Mouse (Mus musculus): ENCODE data around the gene Klhl21. TPM values are rescaled to one million over a fixed set of nuclear protein-coding genes. Genes with fewer than 3 reads are reported as not detected.

The Klhl21 gene
- polyA plus RNA-seq, 1 experiment from 2014 or later = 4.7 TPM

GRCm38 (mm10) chr4:151993035-151993434 lies 15.6 kb upstream of the Klhl21 start:
- H3K4me2 ChIP-seq (ENCODE audit: low read length) = no peak overlapping the region
- no peaks in the 10 kb centered on the region for H3K27me3 ChIP-seq (replicated peaks; ENCODE audit: control insufficient read depth, insufficient read depth, low read length)
- H3K4me1 ChIP-seq (ENCODE audit: control insufficient read depth, insufficient read depth, low read depth, low read length) = peaks cover 20% of the 10 kb centered on the region
- H3K36me3 ChIP-seq (ENCODE audit: control insufficient read depth, insufficient read depth, low read length) = peaks cover 21% of the 10 kb centered on the region
- no peak overlapping the region for H3K27ac ChIP-seq (ENCODE audit: low read depth, low read length)
- no peak overlapping the region for H3K9ac ChIP-seq (ENCODE audit: low read depth, low read length)
- WGBS = 85% methylated on average over 6 of the region's 6 CpGs
- H3K4me3 ChIP-seq (ENCODE audit: low read length) = no peak overlapping the region
- ATAC-seq = no peak
- no peaks in the 10 kb centered on the region for H3K9me3 ChIP-seq (ENCODE audit: control insufficient read depth, low read length)

- WGBS = 1% methylated on average over 43 of the region's 61 CpGs
- peak overlapping the region; percentile 99 for H3K4me3 ChIP-seq (ENCODE audit: low read length)
- H3K4me2 ChIP-seq (ENCODE audit: low read length) = peak overlapping the region; percentile 88
- ATAC-seq = no peak
- H3K36me3 ChIP-seq (ENCODE audit: control insufficient read depth, insufficient read depth, low read length) = peaks cover 21% of the 10 kb centered on the region
- H3K27me3 ChIP-seq (replicated peaks; ENCODE audit: control insufficient read depth, insufficient read depth, low read length) = no peaks in the 10 kb centered on the region
- H3K4me1 ChIP-seq (ENCODE audit: control insufficient read depth, insufficient read depth, low read depth, low read length) = peaks cover 20% of the 10 kb centered on the region
- peak overlapping the region; percentile 77 for H3K27ac ChIP-seq (ENCODE audit: low read depth, low read length)
- no peaks in the 10 kb centered on the region for H3K9me3 ChIP-seq (ENCODE audit: control insufficient read depth, low read length)
- peak overlapping the region; percentile 95 for H3K9ac ChIP-seq (ENCODE audit: low read depth, low read length)
Observed at GRCm38 (mm10) chr4:151994228-151995171, 14.1 kb upstream of the Klhl21 start.

GRCm38 (mm10) chr4:151995371-151996172 lies 13.0 kb upstream of the Klhl21 start:
- Histone ChIP-seq H3K27me3 (replicated peaks; ENCODE audit: control insufficient read depth, insufficient read depth, low read length) (no peaks in the 10 kb centered on the region), H3K4me2 (ENCODE audit: low read length) (peak overlapping the region; percentile 88), H3K4me3 (ENCODE audit: low read length) (peak overlapping the region; percentile 99), H3K4me1 (ENCODE audit: control insufficient read depth, insufficient read depth, low read depth, low read length) (peaks cover 20% of the 10 kb centered on the region), H3K9me3 (ENCODE audit: control insufficient read depth, low read length) (no peaks in the 10 kb centered on the region), H3K9ac (ENCODE audit: low read depth, low read length) (peak overlapping the region; percentile 95), H3K36me3 (ENCODE audit: control insufficient read depth, insufficient read depth, low read length) (peaks cover 19% of the 10 kb centered on the region), H3K27ac (ENCODE audit: low read depth, low read length) (peak overlapping the region; percentile 77)
- no peak for ATAC-seq
- under 1% methylated on average over 61 of the region's 111 CpGs for WGBS

- peak within 1 kb of the TSS; percentile 95 for H3K9ac ChIP-seq (ENCODE audit: low read depth, low read length)
- H3K9me3 ChIP-seq (ENCODE audit: control insufficient read depth, low read length) = no peaks in the 10 kb centered on the region
- H3K27ac ChIP-seq (ENCODE audit: low read depth, low read length) = peak within 1 kb of the TSS; percentile 90
- peak; percentile 98 for ATAC-seq
- H3K4me2 ChIP-seq (ENCODE audit: low read length) = peak within 1 kb of the TSS; percentile 88
- H3K27me3 ChIP-seq (replicated peaks; ENCODE audit: control insufficient read depth, insufficient read depth, low read length) = no peaks in the 10 kb centered on the region
- under 1% methylated on average over 87 of the region's 94 CpGs for WGBS
- H3K4me3 ChIP-seq (ENCODE audit: low read length) = peak within 1 kb of the TSS; percentile 99
- H3K36me3 ChIP-seq (ENCODE audit: control insufficient read depth, insufficient read depth, low read length) = peaks cover 11% of the 10 kb centered on the region
- peaks cover 20% of the 10 kb centered on the region for H3K4me1 ChIP-seq (ENCODE audit: control insufficient read depth, insufficient read depth, low read depth, low read length)
Observed at GRCm38 (mm10) chr4:151996173-151996950, 12.2 kb upstream of the Klhl21 start, which contains the start of gene Phf13. TSS of gene Phf13 (minus strand) at chr4:151996258.

- no peaks in the 10 kb centered on the region for H3K27me3 ChIP-seq (replicated peaks; ENCODE audit: control insufficient read depth, insufficient read depth, low read length)
- H3K9me3 ChIP-seq (ENCODE audit: control insufficient read depth, low read length) = no peaks in the 10 kb centered on the region
- H3K4me2 ChIP-seq (ENCODE audit: low read length) = peak overlapping the region; percentile 71
- peak overlapping the region; percentile 99 for H3K4me3 ChIP-seq (ENCODE audit: low read length)
- H3K9ac ChIP-seq (ENCODE audit: low read depth, low read length) = peak overlapping the region; percentile 82
- peaks cover 7% of the 10 kb centered on the region for H3K36me3 ChIP-seq (ENCODE audit: control insufficient read depth, insufficient read depth, low read length)
- peak overlapping the region; percentile 90 for H3K27ac ChIP-seq (ENCODE audit: low read depth, low read length)
- no peak for ATAC-seq
- WGBS = 4% methylated on average over 13 of the region's 13 CpGs
- peaks cover 20% of the 10 kb centered on the region for H3K4me1 ChIP-seq (ENCODE audit: control insufficient read depth, insufficient read depth, low read depth, low read length)
Observed at GRCm38 (mm10) chr4:151996951-151997222, 11.7 kb upstream of the Klhl21 start.

GRCm38 (mm10) chr4:151997701-151998100 lies 10.9 kb upstream of the Klhl21 start:
- Histone ChIP-seq H3K27ac (ENCODE audit: low read depth, low read length) (no peak overlapping the region), H3K9ac (ENCODE audit: low read depth, low read length) (no peak overlapping the region), H3K27me3 (replicated peaks; ENCODE audit: control insufficient read depth, insufficient read depth, low read length) (no peaks in the 10 kb centered on the region), H3K4me3 (ENCODE audit: low read length) (no peak overlapping the region; the same call in 1 of the 2 replicates), H3K9me3 (ENCODE audit: control insufficient read depth, low read length) (no peaks in the 10 kb centered on the region), H3K36me3 (ENCODE audit: control insufficient read depth, insufficient read depth, low read length) (no peaks in the 10 kb centered on the region), H3K4me2 (ENCODE audit: low read length) (peak overlapping the region; percentile 71), H3K4me1 (ENCODE audit: control insufficient read depth, insufficient read depth, low read depth, low read length) (peaks cover 20% of the 10 kb centered on the region)
- WGBS = 76% methylated on average over 3 of the region's 3 CpGs
- no peak for ATAC-seq

GRCm38 (mm10) chr4:151999481-151999880 lies 9.1 kb upstream of the Klhl21 start:
- no peak overlapping the region for H3K4me3 ChIP-seq (ENCODE audit: low read length)
- ATAC-seq = no peak
- no peak overlapping the region for H3K9ac ChIP-seq (ENCODE audit: low read depth, low read length)
- no peak overlapping the region for H3K4me2 ChIP-seq (ENCODE audit: low read length)
- H3K36me3 ChIP-seq (ENCODE audit: control insufficient read depth, insufficient read depth, low read length) = no peaks in the 10 kb centered on the region
- no peaks in the 10 kb centered on the region for H3K9me3 ChIP-seq (ENCODE audit: control insufficient read depth, low read length)
- 73% methylated on average over 3 of the region's 3 CpGs for WGBS
- peaks cover 10% of the 10 kb centered on the region for H3K4me1 ChIP-seq (ENCODE audit: control insufficient read depth, insufficient read depth, low read depth, low read length)
- H3K27me3 ChIP-seq (replicated peaks; ENCODE audit: control insufficient read depth, insufficient read depth, low read length) = no peaks in the 10 kb centered on the region
- H3K27ac ChIP-seq (ENCODE audit: low read depth, low read length) = no peak overlapping the region

- 49% methylated on average over 4 of the region's 4 CpGs for WGBS
- Histone ChIP-seq H3K4me2 (ENCODE audit: low read length) (no peak overlapping the region), H3K27me3 (replicated peaks; ENCODE audit: control insufficient read depth, insufficient read depth, low read length) (no peaks in the 10 kb centered on the region), H3K9ac (ENCODE audit: low read depth, low read length) (no peak overlapping the region), H3K4me1 (ENCODE audit: control insufficient read depth, insufficient read depth, low read depth, low read length) (peaks cover 8% of the 10 kb centered on the region), H3K27ac (ENCODE audit: low read depth, low read length) (no peak overlapping the region), H3K4me3 (ENCODE audit: low read length) (no peak overlapping the region), H3K36me3 (ENCODE audit: control insufficient read depth, insufficient read depth, low read length) (no peaks in the 10 kb centered on the region), H3K9me3 (ENCODE audit: control insufficient read depth, low read length) (no peaks in the 10 kb centered on the region)
- no peak for ATAC-seq
Observed at GRCm38 (mm10) chr4:152000906-152001305, 7.7 kb upstream of the Klhl21 start.
